Mouse (Mus musculus) ovary, postnatal 14 days (tissue): Measurements from ENCODE around the gene Zfp326.

Experiments used
- DNase-seq: peaks from one replicate; pipeline ENCODE4 v3.0.0; 2022; ENCODE audit warnings: low spot score

Gene Zfp326

DNA sequence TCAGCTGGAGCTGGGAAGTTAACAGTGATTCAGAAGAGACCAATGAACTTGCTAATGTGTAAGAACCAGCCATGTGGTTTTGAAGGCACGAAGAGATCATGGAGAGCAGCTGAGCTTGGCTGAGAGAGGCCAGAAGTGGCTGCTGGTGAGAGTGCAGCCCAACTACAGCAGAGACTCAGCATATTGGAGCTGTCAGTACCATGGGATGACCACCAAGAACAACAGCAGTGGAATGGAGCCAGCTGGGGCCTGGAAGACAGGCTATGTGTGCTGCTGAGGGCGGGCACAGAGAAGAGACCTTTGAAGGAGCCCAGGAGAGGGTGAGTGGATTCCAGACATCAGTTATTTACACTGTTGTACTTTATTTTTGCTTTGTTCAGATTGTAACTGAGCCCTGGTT is 65.6 kb downstream of the Zfp326 start:
- no peak for DNase-seq
